Mouse (Mus musculus) G1E (cell line): ENCODE results near the gene D430041D05Rik.

Experiments used
- POLR2AphosphoS5 ChIP-seq: IDR thresholded peaks from 2 replicates; pipeline ENCODE4 v1.6.1; 2012; ENCODE audit warnings: low read depth, low read length, inconsistent platforms; ENCODE audit not compliant: insufficient replicate concordance
- TAL1 ChIP-seq: conservative IDR thresholded peaks from 2 replicates; pipeline ENCODE4 v1.6.1; 2012; ENCODE audit warnings: low read depth, low read length, inconsistent platforms, mixed read lengths

DNA sequence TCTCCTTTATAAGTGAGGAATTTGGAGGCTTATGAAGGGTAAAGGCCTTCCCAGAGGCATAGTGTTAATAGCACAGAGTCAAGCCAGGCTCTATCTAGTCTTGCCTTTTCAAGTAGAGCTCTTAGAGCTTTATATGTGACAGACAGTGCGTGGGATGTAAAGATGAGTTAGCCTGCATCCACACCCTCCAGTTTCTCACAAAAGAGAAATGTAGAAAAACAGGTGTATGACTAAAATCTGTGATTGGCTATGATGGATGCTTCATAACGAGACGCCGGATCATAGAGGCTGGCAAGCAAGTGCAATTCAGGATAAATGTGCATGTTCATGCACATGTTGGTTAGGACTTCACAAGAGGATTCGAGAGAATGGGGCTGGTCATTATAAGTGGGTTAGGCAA is 87.5 kb downstream of the D430041D05Rik start:
- TF ChIP-seq POLR2AphosphoS5 (no peak), TAL1 (no peak)
